Mouse (Mus musculus): ENCODE data around the gene Ofcc1.

DNA sequence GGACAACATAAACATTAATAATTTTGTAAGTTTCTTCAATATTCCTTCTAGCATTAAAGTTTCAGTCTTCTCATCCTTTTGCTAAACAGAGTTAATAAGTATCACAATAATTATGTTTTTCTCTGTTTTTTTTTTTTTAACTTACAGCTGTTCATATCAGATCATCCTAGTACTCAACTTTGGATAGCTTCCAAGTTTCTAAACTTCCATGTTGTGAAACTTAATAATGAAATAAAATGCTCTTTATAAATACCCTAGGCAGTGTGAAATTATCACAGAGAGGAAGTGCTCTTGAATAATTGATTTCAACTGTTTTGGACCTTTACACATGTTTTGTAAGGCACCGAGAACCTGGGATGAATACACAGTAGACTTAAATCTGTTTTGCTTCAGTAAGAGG is 291.2 kb downstream of the Ofcc1 start:
- no peak for TF ChIP-seq CTCF (IDR thresholded peaks at IDR 0.05; ENCODE audit: low read depth)
- no peak for TF ChIP-seq EP300 (optimal IDR thresholded peaks at IDR 0.05)
